Mouse (Mus musculus) midbrain, embryonic 13.5 days (tissue): ENCODE results near the gene Arhgap23. TPM values are rescaled to one million over a fixed set of nuclear protein-coding genes. Genes with fewer than 3 reads are reported as not detected.

Experiments used
- ATAC-seq: fragments of 200-750 bp; cut with Nextera tagmentation; 2 replicates; pipeline ENCODE4 v1.8.0; 2017; ENCODE audit warnings: mild to moderate bottlenecking, moderate TSS enrichment, moderate library complexity
- H3K27ac ChIP-seq: fragments of 300-500 bp; sonication (generic); 2 replicates; pipeline ENCODE4 v1.5.1; 2015; ENCODE audit warnings: inconsistent platforms, mild to moderate bottlenecking, moderate library complexity
- H3K27me3 ChIP-seq: fragments of 300-500 bp; sonication (generic); 2 replicates; pipeline ENCODE4 v1.6.1; 2015; ENCODE audit warnings: mild to moderate bottlenecking, inconsistent platforms
- H3K36me3 ChIP-seq: fragments of 300-500 bp; sonication (generic); 2 replicates; pipeline ENCODE4 v1.6.1; 2015; ENCODE audit warnings: mild to moderate bottlenecking, inconsistent platforms
- H3K4me1 ChIP-seq: fragments of 300-500 bp; sonication (generic); replicated peaks from 2 replicates; pipeline ENCODE4 v1.6.1; 2015; ENCODE audit warnings: inconsistent platforms
- H3K4me2 ChIP-seq: fragments of 300-500 bp; sonication (generic); replicated peaks from 2 replicates; pipeline ENCODE4 v1.6.1; 2015; ENCODE audit warnings: moderate library complexity, mild to moderate bottlenecking, inconsistent platforms
- H3K4me3 ChIP-seq: fragments of 300-500 bp; sonication (generic); replicated peaks from 2 replicates; pipeline ENCODE4 v1.5.1; 2015; ENCODE audit warnings: mild to moderate bottlenecking, inconsistent platforms
- H3K9ac ChIP-seq: fragments of 300-500 bp; sonication (generic); replicated peaks from 2 replicates; pipeline ENCODE4 v1.6.1; 2015; ENCODE audit warnings: mild to moderate bottlenecking, inconsistent platforms
- H3K9me3 ChIP-seq: fragments of 300-500 bp; sonication (generic); 2 replicates; pipeline ENCODE4 v1.6.1; 2016; ENCODE audit warnings: mild to moderate bottlenecking, inconsistent platforms
- WGBS: fragments of 180-500 bp; shearing (Covaris S2); methylation state at CpG from one replicate; pipeline ENCODE4 v1.1.7; 2015; 5-methylcytosine and 5-hydroxymethylcytosine counted together
- polyA plus RNA-seq: library from polyadenylated mRNA; unstranded; fragments of >200 nt; fragmentation: Nextera tagmentation; extraction: Ambion mirVana; gene quantifications from 2 replicates; pipeline ENCODE4 v1.2.1, GENCODE M21; 2015

The Arhgap23 gene
- polyA plus RNA-seq, 1 experiment from 2014 or later = 6.5 TPM

DNA sequence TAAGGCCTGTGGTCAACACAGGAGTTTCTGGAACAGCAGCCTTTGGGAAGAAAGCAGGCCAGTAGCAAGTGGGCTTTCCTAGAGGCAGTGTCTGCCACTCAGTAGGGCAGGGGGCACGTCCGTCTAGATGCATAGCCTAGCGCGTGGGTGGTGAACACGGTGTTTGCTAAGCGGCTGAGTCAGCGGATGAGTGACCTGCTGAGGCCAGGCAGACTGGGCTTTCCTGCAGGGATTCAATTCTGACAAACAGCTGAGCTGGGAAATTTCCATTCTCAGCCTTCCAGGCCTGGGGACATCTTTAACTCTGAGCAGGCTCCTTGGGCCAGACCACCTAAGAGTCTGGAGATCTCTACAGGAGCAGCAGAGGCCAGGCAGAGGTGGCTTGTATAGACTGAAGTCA is 62.1 kb downstream of the Arhgap23 start:
- H3K36me3 ChIP-seq = peaks cover 80% of the 10 kb centered on the region
- H3K4me3 ChIP-seq = no peak overlapping the region
- no peak for ATAC-seq
- H3K27ac ChIP-seq = no peak overlapping the region
- 63% methylated on average over 7 of the region's 7 CpGs for WGBS
- H3K4me2 ChIP-seq = no peak overlapping the region
- H3K27me3 ChIP-seq = no peaks in the 10 kb centered on the region
- no peaks in the 10 kb centered on the region for H3K9me3 ChIP-seq
- H3K4me1 ChIP-seq = no peaks in the 10 kb centered on the region
- no peak overlapping the region for H3K9ac ChIP-seq

DNA sequence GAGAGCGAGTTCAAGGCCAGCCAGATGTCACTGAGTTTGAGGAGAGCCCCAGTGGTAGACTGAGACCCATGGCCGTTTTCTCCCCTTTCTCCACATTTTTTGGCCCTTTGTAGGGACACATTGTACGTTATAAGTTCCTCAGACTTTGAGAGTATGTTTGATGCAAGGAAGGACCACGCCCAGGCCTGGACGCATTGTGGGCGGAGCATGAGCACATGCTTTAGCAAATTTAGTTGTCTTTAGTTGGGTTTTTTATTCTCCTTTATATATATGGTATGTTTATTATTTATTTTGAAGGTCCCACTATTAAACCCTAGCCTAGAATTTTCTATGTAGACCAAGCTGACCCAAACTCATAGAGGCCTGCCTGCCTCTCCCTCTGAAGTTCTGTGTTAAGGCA is 63.0 kb downstream of the Arhgap23 start:
- H3K27ac ChIP-seq = no peak overlapping the region
- peaks cover 79% of the 10 kb centered on the region for H3K36me3 ChIP-seq
- no peaks in the 10 kb centered on the region for H3K27me3 ChIP-seq
- H3K9me3 ChIP-seq = no peaks in the 10 kb centered on the region
- H3K4me1 ChIP-seq = no peaks in the 10 kb centered on the region
- whole genome bisulfite sequencing = 87% methylated on average over 6 of the region's 6 CpGs
- ATAC-seq = no peak
- H3K4me3 ChIP-seq = no peak overlapping the region
- H3K4me2 ChIP-seq = no peak overlapping the region
- H3K9ac ChIP-seq = no peak overlapping the region

GRCm38 (mm10) chr11:97479085-97479484 is 63.8 kb downstream of the Arhgap23 start:
- H3K4me3 ChIP-seq = no peak overlapping the region
- H3K4me1 ChIP-seq = no peaks in the 10 kb centered on the region
- peaks cover 75% of the 10 kb centered on the region for H3K36me3 ChIP-seq
- no peak overlapping the region for H3K4me2 ChIP-seq
- no peaks in the 10 kb centered on the region for H3K27me3 ChIP-seq
- WGBS = 87% methylated on average over 10 of the region's 10 CpGs
- no peak for ATAC-seq
- H3K9ac ChIP-seq = 0 out of 2 replicates have a peak overlapping the region, but pooled peaks have one; percentile 19
- no peak overlapping the region for H3K27ac ChIP-seq
- no peaks in the 10 kb centered on the region for H3K9me3 ChIP-seq

- ATAC-seq = no peak
- WGBS = 85% methylated on average over 8 of the region's 8 CpGs
- H3K27ac ChIP-seq = no peak overlapping the region
- no peak overlapping the region for H3K4me2 ChIP-seq
- no peaks in the 10 kb centered on the region for H3K4me1 ChIP-seq
- no peaks in the 10 kb centered on the region for H3K9me3 ChIP-seq
- peaks cover 73% of the 10 kb centered on the region for H3K36me3 ChIP-seq
- H3K9ac ChIP-seq = no peak overlapping the region
- H3K27me3 ChIP-seq = no peaks in the 10 kb centered on the region
- H3K4me3 ChIP-seq = no peak overlapping the region
Observed at GRCm38 (mm10) chr11:97479824-97480223, 64.5 kb downstream of the Arhgap23 start.

- Histone ChIP-seq H3K36me3 (peaks cover 50% of the 10 kb centered on the region), H3K9ac (no peak overlapping the region), H3K27ac (no peak overlapping the region), H3K4me3 (no peak overlapping the region), H3K4me1 (no peaks in the 10 kb centered on the region), H3K27me3 (no peaks in the 10 kb centered on the region), H3K9me3 (no peaks in the 10 kb centered on the region), H3K4me2 (no peak overlapping the region)
- WGBS = 76% methylated on average over 8 of the region's 8 CpGs
- no peak for ATAC-seq
Observed at GRCm38 (mm10) chr11:97485661-97486060, 70.3 kb downstream of the Arhgap23 start.

DNA sequence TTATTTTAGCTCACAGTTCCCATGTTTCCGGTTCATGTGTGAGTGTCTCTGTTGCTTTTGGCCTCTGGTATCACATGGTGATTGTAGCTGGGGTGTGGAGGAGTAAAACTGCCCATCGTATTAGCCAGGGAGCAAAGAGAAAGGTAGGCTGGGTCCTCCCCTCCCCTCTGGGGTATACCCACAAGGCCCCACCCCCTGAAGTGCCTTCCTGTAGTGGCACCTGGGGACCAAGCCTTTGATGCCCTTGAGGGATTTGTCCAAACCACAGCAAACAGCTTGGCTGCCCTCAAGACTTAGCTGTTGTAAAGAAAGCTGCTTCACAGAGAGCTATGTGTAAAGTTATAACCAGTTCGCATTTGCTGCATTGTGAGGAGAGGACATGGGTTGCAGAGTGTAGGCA is 72.3 kb downstream of the Arhgap23 start:
- Histone ChIP-seq H3K4me3 (no peak overlapping the region), H3K9ac (no peak overlapping the region), H3K36me3 (peaks cover 51% of the 10 kb centered on the region), H3K9me3 (no peaks in the 10 kb centered on the region), H3K4me1 (no peaks in the 10 kb centered on the region), H3K4me2 (no peak overlapping the region), H3K27ac (no peak overlapping the region), H3K27me3 (no peaks in the 10 kb centered on the region)
- 79% methylated on average over 3 of the region's 3 CpGs for WGBS
- no peak for ATAC-seq

- Histone ChIP-seq H3K9me3 (no peaks in the 10 kb centered on the region), H3K27me3 (no peaks in the 10 kb centered on the region), H3K36me3 (peaks cover 60% of the 10 kb centered on the region), H3K4me1 (no peaks in the 10 kb centered on the region), H3K9ac (no peak overlapping the region), H3K4me2 (no peak overlapping the region), H3K27ac (no peak overlapping the region), H3K4me3 (no peak overlapping the region)
- WGBS = 18% methylated on average over 16 of the region's 16 CpGs
- ATAC-seq = peak; percentile 79
Observed at GRCm38 (mm10) chr11:97489589-97490324, 74.4 kb downstream of the Arhgap23 start.

DNA sequence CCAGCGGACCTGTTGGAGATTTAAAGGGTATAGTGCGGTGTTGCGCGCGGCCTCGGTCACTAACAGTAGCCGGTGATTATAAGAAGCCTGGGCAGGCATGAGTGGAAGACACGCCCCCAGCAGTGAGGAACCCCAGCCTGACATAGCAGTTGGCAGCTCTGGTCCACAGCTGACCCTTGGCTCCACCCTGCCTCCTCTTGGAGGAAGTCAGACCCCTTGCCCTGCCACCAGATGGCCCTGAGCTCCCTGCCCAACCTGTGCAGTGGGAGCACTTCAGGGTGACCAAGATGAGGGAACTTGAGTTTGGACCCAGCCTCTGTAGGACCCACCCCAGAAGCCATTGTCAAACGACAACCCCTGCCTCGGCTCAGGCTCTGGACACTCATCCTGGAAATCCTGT is 76.3 kb downstream of the Arhgap23 start:
- Histone ChIP-seq H3K27me3 (no peaks in the 10 kb centered on the region), H3K4me3 (no peak overlapping the region), H3K9ac (no peak overlapping the region), H3K36me3 (peaks cover 45% of the 10 kb centered on the region), H3K9me3 (no peaks in the 10 kb centered on the region), H3K4me2 (no peak overlapping the region), H3K27ac (no peak overlapping the region), H3K4me1 (no peaks in the 10 kb centered on the region)
- WGBS = 76% methylated on average over 10 of the region's 10 CpGs
- ATAC-seq = no peak

DNA sequence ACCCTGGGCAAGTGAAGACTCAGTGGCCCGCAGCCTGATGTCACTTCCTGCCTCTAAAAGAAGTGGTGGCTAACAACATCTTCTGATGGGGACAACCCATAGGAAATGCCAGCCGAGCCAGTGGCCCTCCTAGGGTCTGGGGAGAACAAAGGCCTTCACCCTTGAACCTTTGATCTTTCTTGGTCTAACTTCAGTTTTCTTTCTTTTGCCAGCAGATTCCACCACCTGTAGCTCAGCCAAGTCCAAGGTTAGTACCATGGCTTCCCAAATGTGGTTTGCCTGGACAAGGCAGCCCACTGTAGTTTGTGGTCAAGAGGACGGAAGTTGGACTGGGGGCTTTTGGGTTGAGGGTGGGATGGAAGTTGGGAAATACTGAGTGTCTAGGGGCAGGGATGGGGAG is 77.5 kb downstream of the Arhgap23 start:
- no peak for ATAC-seq
- H3K27ac ChIP-seq = no peak overlapping the region
- H3K36me3 ChIP-seq = peaks cover 42% of the 10 kb centered on the region
- 96% methylated on average over 3 of the region's 3 CpGs for WGBS
- no peaks in the 10 kb centered on the region for H3K4me1 ChIP-seq
- H3K4me2 ChIP-seq = no peak overlapping the region
- H3K4me3 ChIP-seq = no peak overlapping the region
- peaks cover 10% of the 10 kb centered on the region for H3K27me3 ChIP-seq
- no peaks in the 10 kb centered on the region for H3K9me3 ChIP-seq
- no peak overlapping the region for H3K9ac ChIP-seq

DNA sequence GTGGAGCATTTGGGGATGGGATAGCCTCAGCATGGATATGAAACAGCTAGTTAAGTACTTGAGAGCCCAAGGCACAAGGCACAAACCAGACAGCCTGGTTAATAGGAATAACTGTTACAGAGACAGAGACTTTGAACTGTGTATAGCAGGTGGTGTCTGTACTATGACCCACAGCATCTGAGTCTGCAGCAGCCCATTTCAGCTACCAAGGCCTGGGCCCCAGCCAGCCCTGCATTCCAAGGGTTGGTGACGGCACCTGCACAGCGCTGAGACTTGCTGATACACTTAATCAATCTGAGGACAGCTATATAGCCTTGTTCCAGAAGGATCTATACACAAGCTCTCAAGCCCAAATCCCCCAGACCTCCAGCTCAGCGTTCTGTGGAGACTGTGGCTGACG is 82.2 kb downstream of the Arhgap23 start:
- Histone ChIP-seq H3K9ac (no peak overlapping the region), H3K9me3 (no peaks in the 10 kb centered on the region), H3K4me2 (no peak overlapping the region), H3K27ac (no peak overlapping the region), H3K4me3 (no peak overlapping the region), H3K4me1 (peaks cover 13% of the 10 kb centered on the region), H3K36me3 (peaks cover 32% of the 10 kb centered on the region), H3K27me3 (peaks cover 57% of the 10 kb centered on the region)
- 88% methylated on average over 4 of the region's 4 CpGs for WGBS
- no peak for ATAC-seq

DNA sequence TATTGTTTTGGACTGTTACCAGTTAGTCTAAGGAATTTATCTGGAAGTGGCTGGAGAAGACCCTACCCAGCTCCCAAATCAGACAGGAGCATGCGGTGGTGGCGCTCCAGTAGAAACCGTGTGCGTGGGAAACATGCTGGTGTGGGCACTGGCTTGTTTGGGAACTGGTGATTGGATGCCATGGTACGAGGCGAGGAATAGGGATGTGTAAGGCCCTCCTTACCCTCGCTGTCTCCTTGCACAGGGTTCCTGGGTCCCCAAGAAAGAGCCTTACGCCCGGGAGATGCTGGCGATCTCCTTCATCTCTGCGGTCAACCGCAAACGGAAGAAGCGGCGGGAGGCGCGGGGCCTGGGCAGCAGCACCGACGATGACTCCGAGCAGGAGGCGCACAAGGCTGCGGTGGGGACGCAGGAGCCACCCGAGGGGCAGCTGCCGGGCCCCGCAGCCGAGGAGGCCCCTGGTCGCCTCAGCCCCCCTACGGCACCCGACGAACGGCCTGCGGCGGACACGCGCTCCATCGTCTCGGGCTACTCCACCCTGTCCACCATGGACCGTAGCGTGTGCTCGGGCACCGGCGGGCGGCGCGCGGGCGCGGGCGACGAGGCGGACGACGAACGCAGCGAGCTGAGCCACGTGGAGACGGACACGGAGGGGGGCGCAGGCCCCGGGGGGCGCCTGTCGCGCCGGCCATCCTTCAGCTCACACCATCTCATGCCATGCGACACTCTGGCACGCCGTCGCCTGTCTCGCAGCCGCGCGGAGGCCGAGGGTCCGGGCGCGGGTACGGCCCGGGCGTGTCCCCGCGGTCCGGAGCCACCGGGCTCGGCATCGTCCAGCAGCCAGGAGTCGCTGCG is 84.8 kb downstream of the Arhgap23 start, which contains the start of gene 4933428G20Rik:
TSS of gene 4933428G20Rik (minus strand) at position 476 of the 855 bp plus-strand sequence.
- peaks cover 13% of the 10 kb centered on the region for H3K4me1 ChIP-seq
- H3K27me3 ChIP-seq = peaks cover 60% of the 10 kb centered on the region
- no peaks in the 10 kb centered on the region for H3K9me3 ChIP-seq
- H3K27ac ChIP-seq = no peak within 1 kb of the TSS
- WGBS = 9% methylated on average over 85 of the region's 88 CpGs
- H3K4me3 ChIP-seq = peak within 1 kb of the TSS; percentile 41
- peak within 1 kb of the TSS; percentile 61 for H3K9ac ChIP-seq
- peak within 1 kb of the TSS; percentile 66 for H3K4me2 ChIP-seq
- peak; percentile 64 for ATAC-seq
- 0 out of 2 replicates have a peak, but pooled peaks cover 10% of the 10 kb centered on the region for H3K36me3 ChIP-seq
